Mouse (Mus musculus) B cell, adult (primary cell): ENCODE results near the gene Efna4. TPM values are rescaled to one million over a fixed set of nuclear protein-coding genes. Genes with fewer than 3 reads are reported as not detected.

Experiments
- total RNA-seq: library from RNA; stranded (reverse); gene quantifications from 4 replicates; pipeline ENCODE4 v1.2.4, GENCODE M21; 2023; ENCODE audit not compliant: inconsistent age

Gene Efna4
- not detected in 4 replicates for total RNA-seq

DNA sequence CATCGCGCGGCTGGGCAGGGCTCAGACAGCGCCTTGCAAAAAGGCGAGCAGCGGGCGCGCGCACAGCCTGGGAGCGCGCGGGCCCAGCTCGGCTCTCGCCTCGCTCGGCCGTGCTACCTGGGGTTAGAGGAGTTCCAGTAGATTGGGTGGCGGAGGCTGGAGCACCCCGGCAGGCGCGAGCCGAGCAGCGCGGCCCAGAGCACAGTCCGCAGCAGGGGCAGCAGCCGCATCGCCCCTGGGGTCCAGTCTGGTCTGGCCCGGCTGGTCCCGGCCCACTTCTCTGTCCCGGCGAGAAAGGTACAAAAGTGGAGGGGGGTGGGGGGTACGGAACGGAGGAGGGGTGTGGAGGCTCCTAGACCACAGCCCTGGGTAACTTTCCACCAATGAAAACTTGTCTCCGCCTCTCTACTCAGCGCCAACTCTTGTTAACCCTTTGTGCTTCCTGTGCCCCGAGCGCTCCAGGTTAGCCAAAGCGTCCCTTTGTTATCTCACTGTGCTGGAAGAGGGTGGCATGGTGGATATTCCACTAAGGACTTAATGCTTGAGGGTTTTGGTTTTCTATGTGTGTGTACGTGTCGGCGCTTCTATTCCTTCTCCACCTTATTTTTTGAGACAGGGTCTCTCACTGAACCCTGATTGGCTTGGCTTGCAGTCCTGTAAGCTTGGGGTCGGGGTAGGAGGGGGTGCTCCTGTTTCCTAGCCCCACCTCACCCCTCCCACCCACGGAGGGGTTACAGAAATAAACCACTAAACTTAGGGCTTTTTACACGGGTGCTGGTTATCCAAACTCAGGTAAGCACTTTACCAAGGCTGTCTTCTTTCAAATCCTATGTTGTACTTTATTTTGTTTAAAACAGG is at the start of gene Efna4:
Gene Efna4, minus strand, starts transcription at position 308 of the 858 bp plus-strand sequence.

DNA sequence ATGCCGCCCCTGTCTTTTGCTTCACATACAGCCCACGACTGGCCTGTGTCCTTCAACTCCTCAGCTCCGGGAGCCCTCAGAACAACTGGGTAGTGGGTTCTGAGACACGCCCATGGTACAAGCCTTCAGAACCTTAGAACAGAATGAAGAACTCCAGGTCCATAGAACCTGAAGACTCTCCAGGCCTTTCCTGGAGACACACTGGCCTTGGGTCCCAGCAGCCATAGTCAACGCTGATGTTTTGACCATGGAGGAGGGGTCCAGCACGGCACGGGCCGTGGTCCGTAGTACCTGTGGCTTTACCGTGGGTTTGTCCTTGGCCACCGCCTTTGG is 27.3 kb upstream of the Efna4 start, which contains the start of gene Dcst1:
Gene Dcst1, minus strand, starts transcription at position 101 of the 333 bp plus-strand sequence.

DNA sequence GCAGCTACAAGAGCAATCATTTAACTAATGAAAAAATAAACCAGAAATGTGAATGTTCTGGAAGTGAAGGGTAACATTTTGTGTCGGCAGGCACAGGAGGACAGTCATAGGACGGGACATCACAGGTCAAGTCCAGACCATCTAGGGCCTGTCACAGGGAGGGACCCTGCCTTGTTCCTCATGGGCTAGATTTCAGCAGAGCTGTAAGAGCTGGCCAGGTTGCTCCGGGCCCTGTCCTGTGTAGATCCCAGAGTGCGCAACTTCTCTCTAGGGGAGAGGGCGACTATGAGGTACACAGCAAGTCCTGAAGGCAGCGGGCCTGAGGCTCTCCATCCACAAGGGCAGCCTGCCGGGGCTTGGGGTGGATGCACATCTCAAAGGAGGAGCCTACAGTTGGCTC is 23.8 kb upstream of the Efna4 start, which contains the start of gene Dcst2:
Gene Dcst2, plus strand, starts transcription at position 301 of the 400 bp plus-strand sequence.

DNA sequence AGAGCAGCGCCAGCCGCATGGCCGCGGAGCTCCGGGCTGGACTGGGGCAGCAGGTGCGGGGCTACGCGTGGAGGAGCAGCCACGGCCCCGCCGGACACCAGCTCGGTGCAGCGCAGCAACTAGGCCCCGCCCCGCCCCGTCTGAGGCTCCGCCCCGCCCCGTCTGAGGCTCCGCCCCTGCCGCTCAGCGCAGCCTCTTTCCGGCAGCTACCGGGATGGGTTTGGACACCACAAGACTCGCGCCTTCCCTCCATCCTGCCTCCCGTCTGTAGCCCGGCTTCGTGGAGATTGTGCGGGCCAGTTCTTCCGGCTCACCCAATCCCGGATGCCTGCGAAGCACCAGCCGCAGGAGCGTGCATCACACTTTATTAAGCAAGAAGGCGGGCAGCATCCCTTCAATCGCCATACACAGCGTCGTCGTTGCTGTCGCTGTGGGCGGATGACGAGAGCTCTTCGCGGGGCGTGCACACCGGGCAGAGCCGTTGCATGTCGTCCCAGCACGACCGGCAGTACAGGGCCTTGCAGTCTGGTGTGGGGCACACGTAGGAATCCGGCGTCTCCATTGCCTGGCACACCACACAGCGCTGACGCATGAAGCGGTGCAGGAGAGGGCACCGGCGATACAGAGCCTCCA is 12.2 kb upstream of the Efna4 start, which contains the start of gene Adam15:
Gene Adam15, minus strand, starts transcription at position 128 of the 633 bp plus-strand sequence.

DNA sequence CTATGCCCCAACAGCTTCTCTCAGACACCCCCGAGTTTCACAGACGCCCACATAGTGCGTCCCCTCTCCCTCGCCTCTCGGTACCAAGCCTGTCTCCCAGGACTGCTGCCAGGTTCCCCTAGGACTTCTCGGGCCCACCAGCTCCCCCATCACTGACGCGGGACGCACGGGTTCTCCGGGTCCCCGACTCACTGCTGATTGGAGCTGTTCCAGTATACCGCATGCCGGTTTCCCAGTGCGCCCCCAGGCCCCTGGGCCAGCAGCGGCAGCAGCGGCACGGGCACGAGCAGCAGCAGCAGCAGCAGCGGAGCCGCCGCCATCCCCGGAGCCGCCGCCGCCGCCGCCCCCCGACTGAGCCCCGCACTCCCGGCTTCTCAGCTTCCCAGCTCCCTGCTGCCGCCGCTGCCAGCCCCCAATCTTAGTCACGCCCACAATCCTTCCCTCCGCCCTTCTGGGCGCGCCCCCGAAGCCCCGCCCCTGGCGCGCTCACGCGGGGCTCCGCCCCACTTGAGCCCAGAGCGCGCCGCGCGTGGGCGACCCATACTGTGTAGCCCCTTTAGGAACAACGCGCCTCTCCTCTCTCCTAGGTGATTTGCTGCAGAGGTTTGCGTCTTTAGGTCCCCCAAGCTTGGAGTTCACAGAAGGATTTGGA is 15.2 kb downstream of the Efna4 start, which contains the start of gene Efna3:
Gene Efna3, minus strand, starts transcription at position 452 of the 652 bp plus-strand sequence.

Other genes starting within 250 kb of the Efna4 start
- 46.6 to 58.3 TPM (median 51.4 TPM) in 4 replicates for gene Rusc1, start 244.7 kb downstream of the Efna4 start, total RNA-seq
- not detected in 4 replicates for gene Gm43738, start 236.9 kb downstream of the Efna4 start, total RNA-seq
- 16.5 to 21.8 TPM (median 18.6 TPM) in 4 replicates for gene Fdps, start 236.1 kb downstream of the Efna4 start, total RNA-seq
- gene Pklr, start 201.9 kb downstream of the Efna4 start, total RNA-seq: 0.18 TPM in 1 of 4 replicates, not detected in the others
- gene Hcn3, start 177.8 kb downstream of the Efna4 start, total RNA-seq: 2.1 to 4.4 TPM (median 4.1 TPM) in 4 replicates
- 137 to 156 TPM (median 153 TPM) in 4 replicates for gene Clk2, start 173.2 kb downstream of the Efna4 start, total RNA-seq
- 106 to 112 TPM (median 108 TPM) in 4 replicates for gene Scamp3, start 160.6 kb downstream of the Efna4 start, total RNA-seq
- 14.0 to 22.6 TPM (median 17.1 TPM) in 4 replicates for gene Fam189b, start 154.9 kb downstream of the Efna4 start, total RNA-seq
- 87.6 to 95.2 TPM (median 90.4 TPM) in 4 replicates for gene Gba, start 135.1 kb downstream of the Efna4 start, total RNA-seq
- gene Thbs3, start 122.8 kb downstream of the Efna4 start, total RNA-seq: 7.6 to 14.7 TPM (median 8.8 TPM) in 4 replicates
- 208 to 228 TPM (median 213 TPM) in 4 replicates for gene Mtx1, start 110.9 kb downstream of the Efna4 start, total RNA-seq
- 0.80 to 2.1 TPM (median 1.1 TPM) in 4 replicates for gene Muc1, start 109.0 kb downstream of the Efna4 start, total RNA-seq
- gene Krtcap2, start 92.1 kb downstream of the Efna4 start, total RNA-seq: 92.4 to 106 TPM (median 94.3 TPM) in 4 replicates
- gene Trim46, start 91.7 kb downstream of the Efna4 start, total RNA-seq: 2.8 to 4.4 TPM (median 3.4 TPM) in 4 replicates
- gene Dpm3, start 78.7 kb downstream of the Efna4 start, total RNA-seq: 63.2 to 86.3 TPM (median 79.6 TPM) in 4 replicates
- gene Slc50a1, start 67.5 kb downstream of the Efna4 start, total RNA-seq: 136 to 155 TPM (median 153 TPM) in 4 replicates
- 0.48 to 1.5 TPM (median 0.78 TPM) in 4 replicates for gene Efna1, start 56.9 kb downstream of the Efna4 start, total RNA-seq
- gene Efna3, start 15.1 kb downstream of the Efna4 start, total RNA-seq: not detected in 4 replicates
- gene Adam15, start 12.0 kb upstream of the Efna4 start, total RNA-seq: 4.5 to 7.9 TPM (median 5.5 TPM) in 4 replicates
- gene Dcst2, start 23.9 kb upstream of the Efna4 start, total RNA-seq: not detected in 4 replicates
- not detected in 4 replicates for gene Dcst1, start 27.2 kb upstream of the Efna4 start, total RNA-seq
- 50.9 to 68.8 TPM (median 61.8 TPM) in 4 replicates for gene Zbtb7b, start 56.7 kb upstream of the Efna4 start, total RNA-seq
- 1.3 TPM in 1 of 4 replicates, not detected in the others for gene Lenep, start 64.8 kb upstream of the Efna4 start, total RNA-seq
- 40.2 to 51.7 TPM (median 45.4 TPM) in 4 replicates for gene Flad1, start 73.8 kb upstream of the Efna4 start, total RNA-seq
- gene Cks1b, start 80.4 kb upstream of the Efna4 start, total RNA-seq: 2.9 to 5.9 TPM (median 4.7 TPM) in 4 replicates
- gene Shc1, start 80.4 kb upstream of the Efna4 start, total RNA-seq: 86.4 to 99.2 TPM (median 94.7 TPM) in 4 replicates
- 34.3 to 43.6 TPM (median 35.5 TPM) in 4 replicates for gene Pygo2, start 92.2 kb upstream of the Efna4 start, total RNA-seq
- gene Pbxip1, start 98.7 kb upstream of the Efna4 start, total RNA-seq: 126 to 144 TPM (median 138 TPM) in 4 replicates
- gene Pmvk, start 116.5 kb upstream of the Efna4 start, total RNA-seq: 15.8 to 18.6 TPM (median 16.8 TPM) in 4 replicates
- not detected in 4 replicates for gene Kcnn3, start 182.1 kb upstream of the Efna4 start, total RNA-seq